Mouse (Mus musculus) olfactory bulb, adult 2 months (tissue): ENCODE results near the gene Tas1r1.

ENCODE experiments used
- CTCF ChIP-seq: fragments of 200-500 bp; IDR thresholded peaks from 2 replicates; pipeline ENCODE4 v1.5.1; 2012; ENCODE audit warnings: low read depth, mild to moderate bottlenecking, low read length, moderate library complexity; ENCODE audit not compliant: insufficient read depth
- POLR2A ChIP-seq: fragments of 200-500 bp; IDR thresholded peaks from 2 replicates; pipeline ENCODE4 v1.6.1; 2012; ENCODE audit warnings: mild to moderate bottlenecking, low read depth, low read length, moderate library complexity; ENCODE audit not compliant: insufficient read depth

DNA sequence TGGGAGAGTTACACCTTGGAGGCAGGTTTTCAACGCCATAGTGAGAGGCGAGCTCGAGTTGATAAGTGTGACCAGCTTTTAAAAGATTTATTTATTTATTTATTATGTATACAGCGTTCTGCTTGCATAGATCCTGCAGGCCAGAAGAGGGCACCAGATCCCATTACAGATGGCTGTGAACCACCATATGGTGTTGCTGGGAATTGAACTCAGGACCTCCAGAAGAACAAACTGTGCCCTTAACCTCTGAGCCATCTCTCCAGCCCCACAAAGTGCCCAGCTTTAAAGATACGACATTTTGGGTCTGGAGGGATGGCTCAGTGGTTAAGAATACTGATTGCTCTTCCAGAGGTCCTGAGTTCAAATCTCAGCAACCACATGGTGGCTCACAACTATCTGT, 9.3 kb downstream of the Tas1r1 start:
- TF ChIP-seq CTCF = no peak
- no peak for TF ChIP-seq POLR2A
